Comparison of ENCODE assay signal across 19 mouse cellular contexts in the genomic region with DNA sequence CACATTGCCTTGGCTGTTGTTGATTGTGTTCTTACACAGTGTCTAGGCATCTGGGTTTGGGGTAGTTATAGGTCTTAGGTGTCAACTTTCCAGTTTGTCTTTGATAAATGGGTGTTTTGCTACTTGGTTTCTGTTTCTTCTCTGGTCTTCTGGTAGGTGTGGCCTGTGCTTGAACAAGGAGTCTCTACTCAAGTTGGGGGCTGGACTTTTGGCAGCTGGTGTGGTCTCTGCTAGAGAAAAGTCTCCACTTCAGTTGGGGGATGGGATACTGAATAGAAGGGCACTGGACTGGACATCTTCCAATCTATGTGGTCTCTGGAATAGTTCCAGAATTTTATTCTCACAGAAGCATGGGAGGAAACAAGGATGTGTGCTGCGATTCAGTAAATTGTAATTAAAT.
"Had no signal": no experiment of that assay in that cellular context is flagged by ENCODE, and none has a peak within 500 bp of the region (broad histone marks: within the 10 kb centered on the region; RNA-seq: fewer than 3 reads in every experiment).

No protein-coding gene starts in this region.

- DNase-seq: cerebellum, adult 9-11 months; cerebellum, postnatal 10 days; cerebellum, postnatal 14 days; cerebellum, postnatal 25 days; cerebellum, postnatal 36 days; embryo, embryonic 11 days; forebrain, postnatal 0 days; gastrocnemius, adult 2 months; gastrocnemius, postnatal 10 days; gastrocnemius, postnatal 14 days; gastrocnemius, postnatal 25 days; gastrocnemius, postnatal 36 days; heart, adult 11 months; heart, adult 18-20 months; heart, adult 2 months had no signal

- ATAC-seq: forebrain, embryonic 13.5 days; forebrain, embryonic 14.5 days; forebrain, embryonic 15.5 days; forebrain, embryonic 16.5 days; forebrain, postnatal 0 days had no signal
